Mouse (Mus musculus) intestine, embryonic 15.5 days (tissue): Measurements from ENCODE around the gene Spp1. TPM values are rescaled to one million over a fixed set of nuclear protein-coding genes. Genes with fewer than 3 reads are reported as not detected.
A peak's percentile ranks its signal among the peaks of the same experiment; 100 is the strongest.

Experiments used
- ATAC-seq: fragments of 200-750 bp; cut with Nextera tagmentation; 2 replicates; pipeline ENCODE4 v1.8.0; 2017; ENCODE audit warnings: moderate TSS enrichment, moderate library complexity
- H3K27ac ChIP-seq: fragments of 300-500 bp; sonication (generic); 2 replicates; pipeline ENCODE4 v1.5.1; 2015; ENCODE audit warnings: mild to moderate bottlenecking, inconsistent platforms
- H3K27me3 ChIP-seq: fragments of 300-500 bp; sonication (generic); replicated peaks from 2 replicates; pipeline ENCODE4 v1.6.1; 2015; ENCODE audit warnings: inconsistent platforms
- H3K36me3 ChIP-seq: fragments of 300-500 bp; sonication (generic); 2 replicates; pipeline ENCODE4 v1.6.1; 2015; ENCODE audit warnings: inconsistent platforms
- H3K4me1 ChIP-seq: fragments of 300-500 bp; sonication (generic); replicated peaks from 2 replicates; pipeline ENCODE4 v1.6.1; 2015; ENCODE audit warnings: inconsistent platforms
- H3K4me2 ChIP-seq: fragments of 300-500 bp; sonication (generic); replicated peaks from 2 replicates; pipeline ENCODE4 v1.6.1; 2015; ENCODE audit warnings: mild to moderate bottlenecking, inconsistent platforms
- H3K4me3 ChIP-seq: fragments of 300-500 bp; sonication (generic); replicated peaks from 2 replicates; pipeline ENCODE4 v1.5.1; 2015; ENCODE audit warnings: inconsistent platforms
- H3K9ac ChIP-seq: fragments of 300-500 bp; sonication (generic); 2 replicates; pipeline ENCODE4 v1.6.1; 2015; ENCODE audit warnings: inconsistent platforms
- H3K9me3 ChIP-seq: fragments of 300-500 bp; sonication (generic); 2 replicates; pipeline ENCODE4 v1.6.1; 2016; ENCODE audit warnings: inconsistent platforms
- WGBS: fragments of 180-500 bp; shearing (Covaris S2); methylation state at CpG from one replicate; pipeline ENCODE4 v1.1.7; 2015; 5-methylcytosine and 5-hydroxymethylcytosine counted together
- polyA plus RNA-seq: library from polyadenylated mRNA; unstranded; fragments of >200 nt; fragmentation: Nextera tagmentation; extraction: Ambion mirVana; gene quantifications from 2 replicates; pipeline ENCODE4 v1.2.1, GENCODE M21; 2015

Gene Spp1
- polyA plus RNA-seq, 1 experiment from 2014 or later = 78.0 TPM

GRCm38 (mm10) chr5:104406756-104407155 lies 28.2 kb upstream of the Spp1 start:
- Histone ChIP-seq H3K4me1 (no peaks in the 10 kb centered on the region), H3K27me3 (no peaks in the 10 kb centered on the region), H3K4me2 (no peak overlapping the region), H3K4me3 (no peak overlapping the region), H3K36me3 (no peaks in the 10 kb centered on the region), H3K9ac (no peak overlapping the region), H3K27ac (no peak overlapping the region), H3K9me3 (no peaks in the 10 kb centered on the region)
- no peak for ATAC-seq
- WGBS = 28% methylated on average over 3 of the region's 3 CpGs

GRCm38 (mm10) chr5:104407541-104408231 lies 27.2 kb upstream of the Spp1 start:
- WGBS = 56% methylated on average over 2 of the region's 2 CpGs
- no peaks in the 10 kb centered on the region for H3K36me3 ChIP-seq
- H3K9me3 ChIP-seq = no peaks in the 10 kb centered on the region
- H3K9ac ChIP-seq = no peak overlapping the region
- no peak overlapping the region for H3K4me3 ChIP-seq
- no peak overlapping the region for H3K4me2 ChIP-seq
- H3K27me3 ChIP-seq = no peaks in the 10 kb centered on the region
- H3K4me1 ChIP-seq = no peaks in the 10 kb centered on the region
- no peak for ATAC-seq
- H3K27ac ChIP-seq = no peak overlapping the region

- no peak overlapping the region for H3K4me2 ChIP-seq
- no peaks in the 10 kb centered on the region for H3K4me1 ChIP-seq
- ATAC-seq = no peak
- H3K36me3 ChIP-seq = no peaks in the 10 kb centered on the region
- H3K27ac ChIP-seq = no peak overlapping the region
- no peaks in the 10 kb centered on the region for H3K27me3 ChIP-seq
- 82% methylated on average over 7 of the region's 7 CpGs for WGBS
- H3K4me3 ChIP-seq = no peak overlapping the region
- H3K9ac ChIP-seq = no peak overlapping the region
- no peaks in the 10 kb centered on the region for H3K9me3 ChIP-seq
Measured at GRCm38 (mm10) chr5:104408549-104408948, 26.4 kb upstream of the Spp1 start.

GRCm38 (mm10) chr5:104415999-104416398 lies 18.9 kb upstream of the Spp1 start:
- 76% methylated on average over 2 of the region's 2 CpGs for WGBS
- no peak overlapping the region for H3K27ac ChIP-seq
- no peak overlapping the region for H3K9ac ChIP-seq
- H3K4me2 ChIP-seq = no peak overlapping the region
- H3K36me3 ChIP-seq = no peaks in the 10 kb centered on the region
- H3K4me1 ChIP-seq = no peaks in the 10 kb centered on the region
- no peak overlapping the region for H3K4me3 ChIP-seq
- no peaks in the 10 kb centered on the region for H3K27me3 ChIP-seq
- no peaks in the 10 kb centered on the region for H3K9me3 ChIP-seq
- ATAC-seq = no peak

- ATAC-seq = no peak
- WGBS = 71% methylated on average over 3 of the region's 3 CpGs
- H3K27me3 ChIP-seq = no peaks in the 10 kb centered on the region
Measured at GRCm38 (mm10) chr5:104417028-104417427, 17.9 kb upstream of the Spp1 start.

GRCm38 (mm10) chr5:104417721-104418120 lies 17.2 kb upstream of the Spp1 start:
- H3K36me3 ChIP-seq = no peaks in the 10 kb centered on the region
- no peak overlapping the region for H3K4me2 ChIP-seq
- 86% methylated on average over 1 of the region's 1 CpGs for WGBS
- H3K27ac ChIP-seq = no peak overlapping the region
- no peak overlapping the region for H3K4me3 ChIP-seq
- no peaks in the 10 kb centered on the region for H3K27me3 ChIP-seq
- ATAC-seq = no peak
- H3K9ac ChIP-seq = no peak overlapping the region
- no peaks in the 10 kb centered on the region for H3K9me3 ChIP-seq
- no peaks in the 10 kb centered on the region for H3K4me1 ChIP-seq

More at GRCm38 (mm10) chr5:104417028-104417427, 17.9 kb upstream of the Spp1 start:
- no peaks in the 10 kb centered on the region for H3K36me3 ChIP-seq
- no peak overlapping the region for H3K9ac ChIP-seq
- H3K4me1 ChIP-seq = no peaks in the 10 kb centered on the region
- H3K4me3 ChIP-seq = no peak overlapping the region
- no peak overlapping the region for H3K27ac ChIP-seq
- no peak overlapping the region for H3K4me2 ChIP-seq
- no peaks in the 10 kb centered on the region for H3K9me3 ChIP-seq

- H3K27ac ChIP-seq = no peak overlapping the region
- no peaks in the 10 kb centered on the region for H3K4me1 ChIP-seq
- no peak for ATAC-seq
- 60% methylated on average over 2 of the region's 2 CpGs for WGBS
- no peak overlapping the region for H3K4me2 ChIP-seq
- no peak overlapping the region for H3K4me3 ChIP-seq
- H3K36me3 ChIP-seq = no peaks in the 10 kb centered on the region
- H3K9me3 ChIP-seq = no peaks in the 10 kb centered on the region
- H3K27me3 ChIP-seq = no peaks in the 10 kb centered on the region
- H3K9ac ChIP-seq = no peak overlapping the region
Measured at GRCm38 (mm10) chr5:104422039-104422438, 12.9 kb upstream of the Spp1 start.

GRCm38 (mm10) chr5:104423861-104424260 lies 11.1 kb upstream of the Spp1 start:
- H3K4me2 ChIP-seq = no peak overlapping the region
- no peak for ATAC-seq
- no peak overlapping the region for H3K9ac ChIP-seq
- H3K9me3 ChIP-seq = no peaks in the 10 kb centered on the region
- no peaks in the 10 kb centered on the region for H3K27me3 ChIP-seq
- H3K36me3 ChIP-seq = no peaks in the 10 kb centered on the region
- 86% methylated on average over 3 of the region's 3 CpGs for WGBS
- no peak overlapping the region for H3K4me3 ChIP-seq
- no peak overlapping the region for H3K27ac ChIP-seq
- no peaks in the 10 kb centered on the region for H3K4me1 ChIP-seq

GRCm38 (mm10) chr5:104425949-104426348 lies 9.0 kb upstream of the Spp1 start:
- Histone ChIP-seq H3K4me3 (no peak overlapping the region), H3K36me3 (no peaks in the 10 kb centered on the region), H3K9ac (no peak overlapping the region), H3K4me2 (no peak overlapping the region), H3K4me1 (no peaks in the 10 kb centered on the region), H3K27me3 (no peaks in the 10 kb centered on the region), H3K9me3 (no peaks in the 10 kb centered on the region), H3K27ac (no peak overlapping the region)
- ATAC-seq = no peak
- WGBS = 71% methylated on average over 8 of the region's 8 CpGs

GRCm38 (mm10) chr5:104432886-104433285 lies 2.0 kb upstream of the Spp1 start:
- Histone ChIP-seq H3K36me3 (no peaks in the 10 kb centered on the region), H3K27ac (no peak overlapping the region), H3K4me2 (no peak overlapping the region), H3K4me3 (no peak overlapping the region), H3K9me3 (no peaks in the 10 kb centered on the region), H3K9ac (0 out of 2 replicates have a peak overlapping the region, but pooled peaks have one; percentile 5), H3K27me3 (no peaks in the 10 kb centered on the region), H3K4me1 (0 out of 2 replicates have a peak, but pooled peaks cover 6% of the 10 kb centered on the region)
- ATAC-seq = no peak
- 41% methylated on average over 12 of the region's 12 CpGs for WGBS

GRCm38 (mm10) chr5:104433968-104434565 lies 851 bp upstream of the Spp1 start:
- Histone ChIP-seq H3K9ac (no peak overlapping the region), H3K36me3 (no peaks in the 10 kb centered on the region), H3K4me1 (0 out of 2 replicates have a peak, but pooled peaks cover 6% of the 10 kb centered on the region), H3K4me3 (no peak overlapping the region), H3K27me3 (no peaks in the 10 kb centered on the region), H3K27ac (no peak overlapping the region), H3K4me2 (no peak overlapping the region), H3K9me3 (no peaks in the 10 kb centered on the region)
- WGBS = 47% methylated on average over 6 of the region's 6 CpGs
- peak; percentile 56 for ATAC-seq

GRCm38 (mm10) chr5:104436406-104437076 lies 1.6 kb downstream of the Spp1 start:
- Histone ChIP-seq H3K27me3 (no peaks in the 10 kb centered on the region), H3K9me3 (no peaks in the 10 kb centered on the region), H3K4me2 (no peak overlapping the region), H3K36me3 (no peaks in the 10 kb centered on the region), H3K4me3 (no peak overlapping the region), H3K9ac (no peak overlapping the region), H3K27ac (no peak overlapping the region), H3K4me1 (0 out of 2 replicates have a peak, but pooled peaks cover 6% of the 10 kb centered on the region)
- WGBS = 70% methylated on average over 7 of the region's 7 CpGs
- no peak for ATAC-seq
